Mouse (Mus musculus): ENCODE results near the gene Iqgap1.
A peak's percentile ranks its signal among the peaks of the same experiment; 100 is the strongest.
"Not testable (repeated sequence)": the region's sequence is repeated elsewhere in the genome, so short reads cannot be mapped to it uniquely, and the experiment has no call there.

Iqgap1 gene

GRCm38 (mm10) chr7:80843176-80843575 is 17.4 kb upstream of the Iqgap1 start:
- DNase-seq (ENCODE audit: low spot score) = no peak

- no peak for DNase-seq (ENCODE audit: low spot score)
These were observed 16.4 kb upstream of the Iqgap1 start for GRCm38 (mm10) chr7:80842132-80842531.

- no peak for DNase-seq (ENCODE audit: low spot score)
These were observed 15.2 kb upstream of the Iqgap1 start for GRCm38 (mm10) chr7:80840937-80841336.

DNA sequence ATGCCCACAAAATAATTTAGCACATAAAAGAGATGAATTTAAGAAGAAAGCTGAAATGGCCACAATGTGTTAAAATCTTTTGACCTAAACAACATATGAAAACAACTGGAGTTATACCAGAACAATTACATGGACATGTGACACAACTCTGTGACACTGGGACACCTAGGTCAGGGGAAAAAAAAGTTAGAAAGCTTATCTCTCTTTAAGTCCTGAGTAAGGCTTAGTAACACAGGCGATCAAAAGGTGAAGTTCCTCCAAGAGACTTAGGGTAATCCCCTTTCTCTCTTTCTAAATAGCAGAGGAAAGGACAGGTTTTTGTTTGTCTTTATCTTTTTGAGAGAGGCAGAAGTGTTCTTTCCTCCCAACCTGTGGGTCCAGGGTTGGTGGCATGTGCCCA is 14.5 kb upstream of the Iqgap1 start:
- DNase-seq (ENCODE audit: low spot score) = no peak

DNA sequence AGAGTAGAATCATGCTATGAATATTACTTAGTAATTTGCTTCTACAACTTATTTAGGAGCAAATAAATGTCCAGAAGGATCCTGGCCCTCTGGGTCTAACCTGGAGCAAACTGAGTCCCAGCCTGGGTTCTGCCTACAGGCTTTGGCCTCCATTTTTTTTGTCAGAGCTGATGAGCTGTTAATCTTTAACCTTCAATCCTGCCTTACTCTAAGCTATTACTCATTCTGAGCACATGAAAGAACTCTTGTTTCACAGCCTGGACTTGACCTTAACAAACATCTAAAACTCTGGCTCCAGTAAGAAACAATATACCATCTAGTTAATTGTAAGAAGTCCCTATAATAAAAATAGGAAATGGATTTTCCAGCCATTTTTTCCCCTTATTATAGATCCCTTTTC is 14.0 kb upstream of the Iqgap1 start:
- no peak for DNase-seq (ENCODE audit: low spot score)

GRCm38 (mm10) chr7:80838247-80838646 is 12.5 kb upstream of the Iqgap1 start:
- DNase-seq (ENCODE audit: low spot score) = no peak

- no peak for DNase-seq (ENCODE audit: low spot score)
These were observed 12.0 kb upstream of the Iqgap1 start for GRCm38 (mm10) chr7:80837736-80838135.

DNA sequence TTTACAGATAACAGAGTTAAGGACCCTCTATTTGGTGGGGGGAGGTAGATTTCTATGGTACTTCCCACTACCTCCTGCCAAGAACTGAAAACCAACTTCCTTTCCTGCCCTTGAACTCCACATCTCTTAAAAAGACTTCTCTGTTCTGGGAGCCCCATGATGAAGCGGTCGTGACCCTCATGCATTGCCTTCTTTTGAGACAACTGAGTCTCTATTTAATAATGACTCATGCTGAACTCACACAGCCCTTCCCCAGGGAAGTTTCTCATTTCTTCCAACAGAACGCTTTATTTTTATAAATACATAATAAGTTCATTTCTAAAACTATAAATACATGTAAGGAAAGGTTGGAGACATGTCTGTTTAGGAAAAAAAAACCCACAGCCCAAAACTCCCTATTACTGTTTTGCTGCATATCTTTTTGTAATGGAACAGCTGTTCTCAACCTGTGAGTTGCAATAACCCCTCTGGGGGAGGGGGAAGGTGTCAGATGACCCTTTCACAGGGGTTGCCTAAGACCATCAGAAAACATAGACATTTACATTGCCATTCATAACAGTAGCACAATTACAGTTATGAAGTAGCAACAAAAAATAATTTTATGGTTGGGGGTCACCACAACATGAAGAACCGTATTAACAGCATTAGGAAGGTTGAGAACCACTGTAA is 10.3 kb upstream of the Iqgap1 start:
- DNase-seq (ENCODE audit: low spot score) = no peak

DNA sequence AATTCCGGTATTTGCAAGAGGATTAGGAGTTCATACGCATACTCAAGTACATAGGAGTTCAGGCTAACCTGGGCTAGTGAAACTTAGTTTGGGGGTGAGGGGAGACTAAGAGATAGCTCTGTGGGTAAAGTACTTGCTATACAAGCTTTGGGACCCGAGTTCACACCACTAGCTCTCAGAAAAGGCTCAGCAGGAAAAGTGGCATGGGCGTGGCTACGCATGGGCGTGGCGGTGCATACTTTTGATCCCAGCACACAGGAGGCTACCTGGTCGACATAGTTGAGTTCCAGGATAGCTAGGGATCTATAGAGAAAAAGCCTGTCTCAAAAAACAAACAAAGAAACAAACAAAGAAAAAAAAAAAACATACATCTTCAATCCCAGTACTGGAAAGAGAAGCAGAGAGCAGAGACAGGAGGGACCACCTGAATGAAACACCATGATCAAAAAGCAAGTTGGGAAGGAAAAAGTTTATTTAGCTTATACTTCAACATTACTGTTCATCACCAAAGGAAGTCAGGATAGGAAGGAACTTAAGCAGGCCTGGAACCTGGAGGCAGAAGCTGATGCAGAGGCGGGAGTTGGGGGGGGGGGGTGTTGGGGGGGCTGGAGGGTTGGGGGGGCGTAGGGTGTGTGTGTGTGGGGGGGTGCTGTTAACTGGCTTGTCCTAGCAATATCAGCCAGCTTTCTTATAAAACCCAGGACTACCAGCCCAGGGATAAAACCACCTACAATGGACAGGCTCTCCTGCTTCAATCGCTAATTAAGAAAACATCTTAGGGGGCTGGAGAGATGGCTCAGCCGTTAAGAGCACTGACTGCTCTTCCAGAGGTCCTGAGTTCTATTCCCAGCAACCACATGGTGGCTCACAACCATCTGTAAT is 8.1 kb upstream of the Iqgap1 start:
- no peak for DNase-seq (ENCODE audit: low spot score)

- DNase-seq (ENCODE audit: low spot score) = not testable (repeated sequence)
These were observed 7.3 kb upstream of the Iqgap1 start for GRCm38 (mm10) chr7:80832996-80833650.

GRCm38 (mm10) chr7:80832191-80832590 is 6.4 kb upstream of the Iqgap1 start:
- DNase-seq (ENCODE audit: low spot score) = no peak

DNA sequence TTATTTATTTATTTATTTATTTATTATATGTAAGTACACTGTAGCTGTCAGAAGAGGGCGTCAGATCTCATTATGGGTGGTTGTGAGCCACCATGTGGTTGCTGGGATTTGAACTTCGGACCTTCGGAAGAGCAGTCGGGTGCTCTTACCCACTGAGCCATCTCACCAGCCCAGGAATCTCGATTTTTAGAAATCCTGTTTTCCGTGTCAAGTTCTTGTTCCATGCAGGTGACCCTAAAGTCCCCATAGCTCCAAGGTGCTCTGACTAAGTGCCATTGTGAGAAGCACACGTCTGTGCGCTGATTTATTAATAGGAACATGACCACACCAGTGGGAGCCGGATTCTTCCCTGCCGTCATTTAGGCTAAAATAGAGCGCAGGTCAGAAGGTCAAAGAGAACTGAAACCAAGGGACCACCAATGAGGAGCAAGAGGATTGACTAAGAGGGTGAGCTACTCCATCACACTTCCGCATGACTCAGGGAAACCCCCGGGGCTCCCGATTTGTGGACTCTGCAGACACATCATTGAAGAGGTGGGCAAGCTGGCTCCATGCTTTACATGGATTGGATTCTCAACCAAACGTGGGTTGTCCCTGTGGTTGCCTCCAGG is 4.5 kb upstream of the Iqgap1 start:
- DNase-seq (ENCODE audit: low spot score) = no peak

GRCm38 (mm10) chr7:80828146-80828860 is 2.5 kb upstream of the Iqgap1 start:
- DNase-seq (ENCODE audit: low spot score) = no peak

- no peak for DNase-seq (ENCODE audit: low spot score)
These were observed 1.7 kb downstream of the Iqgap1 start for GRCm38 (mm10) chr7:80823875-80824682.

GRCm38 (mm10) chr7:80823267-80823666 is 2.5 kb downstream of the Iqgap1 start:
- DNase-seq (ENCODE audit: low spot score) = no peak

DNA sequence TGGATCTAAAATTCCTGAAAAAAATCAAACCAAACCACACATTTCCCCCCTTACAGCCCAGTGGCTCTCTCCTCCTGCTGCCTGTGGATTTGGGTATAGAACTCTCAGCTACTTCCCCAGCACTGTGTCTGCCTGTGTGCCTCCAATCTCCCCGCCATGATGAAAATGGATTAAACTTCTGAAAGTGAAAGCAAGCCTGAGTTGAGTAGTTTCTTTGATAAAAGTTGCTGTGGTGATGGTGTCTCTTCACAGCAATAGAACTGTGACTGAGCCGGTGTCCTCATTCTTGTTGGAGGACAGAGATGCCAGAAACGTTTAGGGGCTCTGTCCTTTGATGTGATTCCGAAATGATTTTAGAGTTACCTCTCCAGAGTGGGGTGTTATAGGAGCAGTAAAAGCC is 4.9 kb downstream of the Iqgap1 start:
- no peak for DNase-seq (ENCODE audit: low spot score)

DNA sequence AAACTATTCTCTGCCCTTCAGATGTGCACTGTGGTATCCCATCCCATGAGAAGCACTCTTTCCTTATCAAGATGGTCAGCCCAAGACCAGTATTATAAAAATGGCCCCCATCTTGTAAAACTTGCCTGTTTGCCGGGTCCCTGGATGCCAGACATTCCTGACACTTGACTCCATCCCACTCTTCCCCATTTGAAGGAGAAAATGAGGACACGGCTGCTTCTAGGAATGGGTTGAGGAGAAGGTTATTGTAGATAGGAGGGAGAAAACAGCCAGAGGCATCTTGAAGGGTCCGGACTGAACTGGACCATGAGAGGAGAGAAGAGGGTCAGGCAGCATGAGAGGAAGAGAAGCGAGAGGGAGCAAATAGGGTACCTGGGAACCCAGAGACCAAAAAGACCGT is 9.1 kb downstream of the Iqgap1 start:
- no peak for DNase-seq (ENCODE audit: low spot score)

GRCm38 (mm10) chr7:80813397-80813796 is 12.4 kb downstream of the Iqgap1 start:
- DNase-seq (ENCODE audit: low spot score) = no peak

- peak; percentile 47 for DNase-seq (ENCODE audit: low spot score)
These were observed 19.4 kb downstream of the Iqgap1 start for GRCm38 (mm10) chr7:80806331-80806730.

DNA sequence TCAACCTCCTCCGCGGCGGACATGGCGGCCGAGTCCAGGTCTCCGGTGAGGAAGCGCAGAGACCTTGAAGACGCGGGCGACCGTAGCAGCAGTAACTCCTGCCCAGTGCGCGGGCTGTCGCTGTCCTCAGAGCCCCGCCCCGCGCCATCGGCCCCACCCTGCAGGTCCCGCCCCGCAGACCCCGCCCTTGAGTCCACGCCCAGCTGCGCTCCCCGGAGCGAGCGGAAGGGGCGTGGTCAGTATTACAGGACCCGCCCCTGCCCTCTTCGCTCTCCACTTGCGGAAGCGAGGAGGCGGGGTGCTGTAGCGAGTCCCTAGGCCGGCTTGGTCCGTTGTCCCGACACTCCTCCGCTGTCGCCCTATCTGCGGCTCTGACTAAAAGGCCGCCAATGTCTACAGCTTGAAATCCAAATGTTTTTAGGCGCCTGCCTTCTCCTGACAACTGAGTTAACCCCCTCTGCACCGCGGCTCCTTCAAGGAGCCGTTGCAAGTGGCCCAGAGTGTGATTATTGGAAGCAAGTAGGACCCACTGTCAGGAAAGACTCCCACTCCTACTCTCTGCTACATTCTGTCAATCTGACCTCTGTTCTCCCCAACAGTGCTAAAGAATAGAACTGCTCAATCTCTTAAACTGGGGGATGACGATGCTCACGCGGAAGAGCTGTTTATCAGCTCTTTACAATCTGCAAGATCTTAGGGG is 22.5 kb downstream of the Iqgap1 start:
- DNase-seq (ENCODE audit: low spot score) = peak; percentile 91

All from left cerebral cortex, adult 11 months (tissue).